In genomic region chr7:84272206-84272818, GRCm38 (mm10) we compare ENCODE assay signal across 9 mouse cellular contexts.
DNase-seq lines count a peak whose midpoint lies in the region; ATAC-seq and TF ChIP-seq lines count a peak whose summit lies in the region.
"Had no signal": no experiment of that assay in that cellular context is flagged by ENCODE, and none has a peak within 500 bp of the region (broad histone marks: within the 10 kb centered on the region; RNA-seq: fewer than 3 reads in every experiment).

No protein-coding gene starts in this region.

- peak; percentile 74 to 82 for DNase-seq in heart, postnatal 14 days
- DNase-seq in large intestine, adult 2 months (ENCODE audit: low read depth, low spot score), result peak; percentile 55
- DNase-seq in liver, postnatal 0 days, result peak; percentile 80

- TF ChIP-seq EP300 in liver, postnatal 0 days (IDR thresholded peaks at IDR 0.05; ENCODE audit: low read depth), result no peak

- H3K4me3 ChIP-seq in E14TG2a.4 (replicated peaks; ENCODE audit: low read length), result no peak overlapping the region
- H3K4me3 ChIP-seq in forebrain, embryonic 15.5 days, result no peak overlapping the region
- H3K4me3 ChIP-seq in liver, postnatal 0 days (ENCODE audit: low read depth, low read length), result no peak overlapping the region
- H3K4me3 ChIP-seq in neural tube, embryonic 14.5 days (ENCODE audit: low read depth, low read length), result no peak overlapping the region
- no peak overlapping the region for H3K4me3 ChIP-seq in testis, adult 2 months (ENCODE audit: control insufficient read depth, low read depth, low read length)
- H3K4me3 ChIP-seq: megakaryocyte, embryonic 14.5 days had no signal

- WGBS in forebrain, embryonic 15.5 days, result 31% methylated on average over 7 of the region's 7 CpGs
- WGBS in large intestine, adult 2 months, result 26% methylated on average over 7 of the region's 7 CpGs
- 27% methylated on average over 7 of the region's 7 CpGs for WGBS in liver, postnatal 0 days (ENCODE audit: insufficient replicate concordance)
- whole genome bisulfite sequencing in neural tube, embryonic 14.5 days, result 31% methylated on average over 7 of the region's 7 CpGs

- no peaks in the 10 kb centered on the region for H3K27me3 ChIP-seq in E14TG2a.4 (ENCODE audit: insufficient read depth, low read length)
- no peaks in the 10 kb centered on the region for H3K27me3 ChIP-seq in forebrain, embryonic 15.5 days
- no peaks in the 10 kb centered on the region for H3K27me3 ChIP-seq in liver, postnatal 0 days (ENCODE audit: insufficient read depth, low read length)
- no peaks in the 10 kb centered on the region for H3K27me3 ChIP-seq in neural tube, embryonic 14.5 days (ENCODE audit: control insufficient read depth, insufficient read depth, low read length)
- no peaks in the 10 kb centered on the region for H3K27me3 ChIP-seq in testis, adult 2 months (ENCODE audit: control insufficient read depth, insufficient read depth, low read length)

- no peak overlapping the region for H3K4me2 ChIP-seq in forebrain, embryonic 15.5 days (replicated peaks)
- no peak overlapping the region for H3K4me2 ChIP-seq in liver, postnatal 0 days (ENCODE audit: low read depth, low read length)
- no peak overlapping the region for H3K4me2 ChIP-seq in neural tube, embryonic 14.5 days (ENCODE audit: low read depth, low read length)

- H3K36me3 ChIP-seq in E14TG2a.4 (ENCODE audit: insufficient read depth, low read length), result no peaks in the 10 kb centered on the region
- H3K36me3 ChIP-seq in forebrain, embryonic 15.5 days, result peaks cover 44% of the 10 kb centered on the region
- no peaks in the 10 kb centered on the region for H3K36me3 ChIP-seq in liver, postnatal 0 days (replicated peaks; ENCODE audit: insufficient read depth, low read length)
- peaks cover 37% of the 10 kb centered on the region for H3K36me3 ChIP-seq in neural tube, embryonic 14.5 days (ENCODE audit: control insufficient read depth, insufficient read depth, low read length)
- no peaks in the 10 kb centered on the region for H3K36me3 ChIP-seq in testis, adult 2 months (ENCODE audit: control insufficient read depth, insufficient read depth, low read length)

- peak; percentile 59 for TF ChIP-seq CTCF in E14TG2a.4 (conservative IDR thresholded peaks at IDR 0.05; ENCODE audit: low read length)
- TF ChIP-seq CTCF in liver, postnatal 0 days (IDR thresholded peaks at IDR 0.05; ENCODE audit: low read depth), result peak; percentile 95
- TF ChIP-seq CTCF in testis, adult 2 months (IDR thresholded peaks at IDR 0.05; ENCODE audit: control insufficient read depth, insufficient read depth, insufficient replicate concordance, low read depth, low read length), result peak; percentile 78; the same call in 1 of the 2 replicates

- peak; percentile 86 for ATAC-seq in cerebellum, adult (ENCODE audit: insufficient number of reproducible peaks, low FRiP score, low TSS enrichment)
- peak; percentile 78 for ATAC-seq in forebrain, embryonic 15.5 days (replicated peaks)
- ATAC-seq in liver, postnatal 0 days, result peak; percentile 89
- ATAC-seq in neural tube, embryonic 14.5 days (ENCODE audit: low read depth), result peak; percentile 85

- intact Hi-C loops in heart, postnatal 14 days (cut with DNase I), result loop anchor here (1.0 kb wide), 2 partner anchors 183 to 358 kb away; no protein-coding TSS in a partner anchor

- H3K4me1 ChIP-seq in E14TG2a.4 (replicated peaks; ENCODE audit: low read depth, low read length), result peaks cover 8% of the 10 kb centered on the region
- H3K4me1 ChIP-seq in forebrain, embryonic 15.5 days, result no peaks in the 10 kb centered on the region
- H3K4me1 ChIP-seq in liver, postnatal 0 days (ENCODE audit: insufficient read depth), result no peaks in the 10 kb centered on the region
- no peaks in the 10 kb centered on the region for H3K4me1 ChIP-seq in neural tube, embryonic 14.5 days (ENCODE audit: control insufficient read depth, insufficient read depth, low read length)
- no peaks in the 10 kb centered on the region for H3K4me1 ChIP-seq in testis, adult 2 months (ENCODE audit: control insufficient read depth, insufficient read depth, low read length)

- H3K9ac ChIP-seq in forebrain, embryonic 15.5 days (replicated peaks), result no peak overlapping the region
- no peak overlapping the region for H3K9ac ChIP-seq in liver, postnatal 0 days (replicated peaks)
- H3K9ac ChIP-seq in neural tube, embryonic 14.5 days (replicated peaks; ENCODE audit: low read depth, low read length), result no peak overlapping the region

- no peak overlapping the region for H3K27ac ChIP-seq in forebrain, embryonic 15.5 days (replicated peaks)
- H3K27ac ChIP-seq in liver, postnatal 0 days (ENCODE audit: low read depth), result no peak overlapping the region
- no peak overlapping the region for H3K27ac ChIP-seq in neural tube, embryonic 14.5 days (ENCODE audit: low read depth, low read length)
- no peak overlapping the region for H3K27ac ChIP-seq in testis, adult 2 months (ENCODE audit: control insufficient read depth, insufficient read depth, low read depth, low read length)

- H3K9me3 ChIP-seq in E14TG2a.4 (ENCODE audit: low read length), result no peaks in the 10 kb centered on the region
- no peaks in the 10 kb centered on the region for H3K9me3 ChIP-seq in forebrain, embryonic 15.5 days
- H3K9me3 ChIP-seq in liver, postnatal 0 days (ENCODE audit: low read length), result no peaks in the 10 kb centered on the region
- no peaks in the 10 kb centered on the region for H3K9me3 ChIP-seq in neural tube, embryonic 14.5 days (ENCODE audit: control insufficient read depth, low read length)
- H3K9me3 ChIP-seq: megakaryocyte, embryonic 14.5 days had no signal

- TF ChIP-seq POLR2A in testis, adult 2 months (IDR thresholded peaks at IDR 0.05; ENCODE audit: control insufficient read depth, low read depth, low read length), result no peak
